Mouse (Mus musculus): ENCODE measurements around the gene Il17a. TPM values are rescaled to one million over a fixed set of nuclear protein-coding genes. Genes with fewer than 3 reads are reported as not detected.
"Not testable (repeated sequence)": the region's sequence is repeated elsewhere in the genome, so short reads cannot be mapped to it uniquely, and the experiment has no call there.

Il17a gene
- not detected for total RNA-seq (2021)

DNA sequence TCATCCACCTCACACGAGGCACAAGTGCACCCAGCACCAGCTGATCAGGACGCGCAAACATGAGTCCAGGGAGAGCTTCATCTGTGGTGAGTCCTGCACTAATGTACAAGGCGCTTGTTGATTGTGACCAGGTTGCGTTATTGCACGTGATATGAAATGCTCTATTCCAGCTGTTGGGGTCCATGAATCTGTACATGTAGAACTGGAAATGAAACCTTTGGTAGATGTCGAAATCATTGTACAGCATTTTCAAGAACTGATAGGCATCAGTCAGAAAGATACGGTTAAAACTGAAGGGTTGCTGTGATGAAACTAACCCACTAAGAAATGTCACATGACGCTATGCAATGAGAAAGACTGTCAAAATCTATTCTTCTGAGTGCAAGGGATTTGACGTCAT is at the start of gene Il17a:
Il17a (plus strand) TSS at position 3 of the 400 bp plus-strand sequence.
- no peak for DNase-seq (ENCODE audit: extremely low spot score in 1 of 2, low spot score in 1 of 2)

DNA sequence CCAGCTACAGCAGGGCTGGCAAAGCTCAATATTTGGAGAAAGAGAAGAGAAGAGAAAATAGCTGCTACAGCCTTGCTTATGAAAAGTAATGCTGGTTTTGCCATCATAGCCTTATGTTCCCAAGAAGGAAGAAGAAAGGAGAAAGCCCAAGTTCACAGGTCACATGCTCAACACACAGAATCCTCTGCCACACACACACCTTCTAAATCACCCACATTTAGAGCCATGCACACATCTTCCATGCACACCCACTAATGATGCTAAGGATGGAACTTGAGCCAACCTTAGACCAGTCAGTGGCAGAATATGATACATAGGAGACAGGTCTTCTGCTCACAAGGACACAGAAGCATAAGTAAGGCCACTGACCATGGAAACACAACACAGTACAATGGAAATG is 47.9 kb upstream of the Il17a start:
- no peak for DNase-seq (ENCODE audit: extremely low spot score in 1 of 2, low spot score in 1 of 2)

DNA sequence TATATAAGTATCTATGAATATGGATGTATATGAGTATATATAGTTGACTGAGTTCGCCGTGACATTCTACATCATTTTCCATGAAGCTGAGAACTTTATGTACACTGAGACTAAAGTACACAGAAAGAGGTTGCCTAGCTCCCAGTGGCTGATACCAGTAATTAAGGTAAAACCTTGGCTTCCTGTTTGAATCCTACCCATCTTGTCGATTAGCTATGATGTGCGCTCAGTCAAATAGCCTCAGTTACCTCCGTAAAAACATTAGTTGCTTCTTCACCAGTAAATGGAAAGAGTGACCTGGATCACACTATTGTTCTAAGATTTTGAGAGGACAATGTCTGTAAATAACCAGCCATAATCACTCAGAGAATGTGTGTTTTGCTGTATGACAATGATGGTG is 47.3 kb upstream of the Il17a start:
- DNase-seq (ENCODE audit: extremely low spot score in 1 of 2, low spot score in 1 of 2), result no peak

DNA sequence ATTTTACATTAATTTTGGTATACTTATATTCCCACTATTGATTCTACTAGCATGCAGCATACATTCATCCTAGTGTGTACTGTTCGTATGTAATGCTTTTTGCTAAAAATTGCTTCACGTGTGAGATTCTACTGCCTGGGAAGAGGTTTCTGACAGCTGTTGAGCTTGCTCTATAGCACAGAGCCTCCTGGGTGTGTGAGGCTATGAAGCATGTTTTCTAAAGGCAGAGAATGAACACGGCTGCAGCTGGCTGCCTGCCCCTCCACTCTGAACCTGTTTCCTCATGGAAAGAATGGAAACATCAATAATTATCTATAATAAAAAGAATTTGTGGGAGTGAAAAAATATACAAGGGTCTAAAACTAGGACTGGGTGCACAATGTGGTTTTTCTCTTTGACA is 46.9 kb upstream of the Il17a start:
- no peak for DNase-seq (ENCODE audit: extremely low spot score in 1 of 2, low spot score in 1 of 2)

DNA sequence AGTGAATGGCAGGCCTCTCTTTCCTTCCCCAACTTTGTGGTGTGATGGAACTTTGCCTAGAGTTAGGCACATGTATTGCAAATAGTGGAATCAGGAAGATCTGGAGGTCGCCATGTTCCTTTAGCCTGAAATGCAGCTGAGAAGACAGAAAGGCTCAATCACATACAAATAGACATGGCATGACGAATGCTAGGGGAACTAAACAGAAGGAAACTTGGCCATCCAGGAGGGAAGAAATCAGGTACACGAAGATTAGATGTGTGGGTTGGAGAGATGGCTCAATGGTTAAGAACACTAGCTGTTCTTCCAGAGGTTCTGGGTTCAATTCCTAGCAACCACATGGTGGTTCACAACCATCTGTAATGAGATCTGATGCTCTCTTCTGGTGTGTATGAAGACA is 46.3 kb upstream of the Il17a start:
- DNase-seq (ENCODE audit: extremely low spot score in 1 of 2, low spot score in 1 of 2), result no peak

DNA sequence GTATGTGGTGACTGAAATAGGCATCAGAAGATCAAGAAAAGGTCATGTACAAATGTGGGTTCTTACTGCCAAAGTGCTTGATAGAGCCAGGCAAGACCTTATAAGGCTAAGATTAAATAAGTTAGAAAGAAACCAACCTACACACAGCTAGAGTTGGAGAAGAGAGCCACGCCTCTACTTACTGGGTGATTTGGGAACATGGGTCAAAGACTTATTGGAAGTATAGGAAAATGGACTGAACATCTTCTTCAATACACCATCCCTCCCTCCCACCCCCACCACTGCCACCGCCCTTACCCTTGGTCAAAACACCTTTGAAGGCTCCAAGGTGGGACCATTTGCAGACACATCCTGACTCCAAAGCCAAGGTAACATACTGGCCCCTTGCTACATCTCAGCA is 45.3 kb upstream of the Il17a start:
- no peak for DNase-seq (ENCODE audit: extremely low spot score in 1 of 2, low spot score in 1 of 2)

DNA sequence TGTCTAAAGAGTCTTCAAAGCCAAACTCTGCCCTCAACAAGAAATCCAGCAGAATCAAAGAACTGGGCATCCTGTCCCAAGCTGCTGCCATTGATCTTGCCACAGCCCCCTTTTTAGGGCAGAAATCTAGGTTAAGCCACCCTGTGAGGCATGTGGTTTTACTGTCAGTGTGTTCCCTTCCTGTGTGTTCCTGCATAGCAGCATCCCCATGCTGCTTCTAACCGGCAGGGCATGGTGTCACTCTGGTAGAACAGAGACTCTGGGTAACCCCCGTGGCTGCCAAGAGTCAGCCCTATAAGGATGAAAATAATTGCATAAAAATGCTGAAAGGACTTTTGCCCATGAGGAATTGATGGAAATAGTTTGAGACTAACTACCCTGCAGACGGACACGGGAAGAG is 44.8 kb upstream of the Il17a start:
- no peak for DNase-seq (ENCODE audit: extremely low spot score in 1 of 2, low spot score in 1 of 2)

DNA sequence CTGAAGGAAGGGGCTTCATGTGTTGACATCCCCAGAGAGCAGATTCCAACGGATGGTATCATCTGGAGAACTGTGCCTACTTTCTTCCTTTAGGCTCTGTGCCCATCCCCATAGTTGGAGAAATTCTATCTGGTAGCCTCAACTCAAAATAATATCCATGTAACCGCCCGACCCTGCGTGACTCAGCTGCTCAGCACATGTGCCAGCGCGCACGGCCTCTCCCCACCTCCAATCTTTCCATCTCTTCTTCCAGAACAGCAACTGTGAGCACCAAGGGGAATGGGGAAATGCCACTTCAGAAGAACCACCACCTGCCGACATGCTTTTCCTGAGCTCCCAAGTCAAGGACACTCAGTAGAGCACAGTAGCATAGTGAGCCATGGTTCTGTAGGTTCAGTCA is 39.4 kb upstream of the Il17a start:
- DNase-seq (ENCODE audit: extremely low spot score in 1 of 2, low spot score in 1 of 2), result no peak

DNA sequence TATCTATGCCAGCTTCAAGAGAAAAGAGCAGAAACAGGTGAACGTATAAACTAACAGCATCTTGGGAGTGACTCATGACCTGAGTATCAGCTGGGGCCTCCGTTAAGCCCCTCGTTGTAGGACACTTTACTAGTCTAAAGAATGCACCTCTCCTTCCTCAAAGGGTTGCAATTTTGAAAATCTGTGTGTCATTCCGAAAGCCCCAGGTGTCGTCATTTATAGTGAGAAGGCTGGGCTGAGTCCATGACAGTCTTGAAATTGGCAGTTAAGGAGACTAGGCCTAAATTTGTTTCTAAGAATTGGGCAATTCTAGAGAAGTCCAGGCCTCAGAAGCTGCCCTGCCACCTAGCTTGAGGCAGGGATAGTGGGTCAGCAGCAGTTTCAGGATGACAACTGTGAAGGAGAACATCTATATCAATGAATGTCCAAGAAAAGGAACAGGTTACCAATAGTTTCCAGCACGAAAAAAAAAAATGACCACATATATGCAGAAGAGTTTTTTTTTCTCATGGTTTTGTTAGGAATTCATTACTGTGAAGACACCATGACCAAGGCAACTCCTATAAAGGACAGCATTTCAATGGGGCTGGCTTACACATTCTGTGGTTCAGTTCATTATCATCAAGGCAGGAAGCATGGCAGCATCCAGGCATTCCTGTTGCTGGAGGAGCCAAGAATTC is 36.9 kb upstream of the Il17a start:
- DNase-seq (ENCODE audit: extremely low spot score in 1 of 2, low spot score in 1 of 2), result no peak

DNA sequence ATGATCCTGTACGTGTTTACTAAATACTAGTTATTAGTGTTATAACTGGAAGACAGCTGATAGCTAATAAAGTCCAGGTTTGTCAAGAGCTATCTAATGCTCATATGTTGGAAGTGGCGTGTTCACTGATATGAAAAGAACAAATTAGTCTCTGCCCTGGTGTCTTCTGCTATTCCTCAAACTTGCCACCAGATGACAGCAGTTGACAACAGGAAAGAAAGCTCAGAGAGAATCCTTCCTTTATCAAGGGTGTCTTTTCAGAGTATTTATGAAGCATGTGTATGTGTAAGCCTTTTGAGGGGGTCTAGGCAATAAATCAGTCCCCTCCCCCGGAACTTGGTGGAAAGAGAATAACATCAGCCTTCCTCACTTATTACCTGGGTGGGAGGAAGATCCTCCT is 30.7 kb upstream of the Il17a start:
- no peak for DNase-seq (ENCODE audit: extremely low spot score in 1 of 2, low spot score in 1 of 2)

DNA sequence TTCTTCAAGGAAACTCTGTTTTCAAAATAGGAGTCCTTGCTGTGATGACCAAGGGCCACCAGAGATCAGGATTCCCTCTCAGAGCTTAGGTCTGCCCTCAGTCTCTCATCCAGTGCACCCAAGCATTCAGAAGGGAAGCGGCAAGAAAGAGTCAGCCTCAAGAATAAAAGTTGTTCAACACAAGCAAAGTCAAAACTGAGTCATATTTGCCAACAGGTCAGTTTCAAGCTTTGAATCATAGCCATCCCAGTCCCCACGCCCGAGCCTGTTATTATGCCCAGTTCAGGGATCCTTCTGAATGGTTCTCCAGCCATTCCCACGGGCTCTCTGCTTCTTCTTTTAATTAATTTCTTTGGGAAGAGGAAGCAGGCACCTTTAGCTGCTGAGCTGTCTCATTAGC is 5.9 kb downstream of the Il17a start:
- no peak for DNase-seq (ENCODE audit: extremely low spot score in 1 of 2, low spot score in 1 of 2)

DNA sequence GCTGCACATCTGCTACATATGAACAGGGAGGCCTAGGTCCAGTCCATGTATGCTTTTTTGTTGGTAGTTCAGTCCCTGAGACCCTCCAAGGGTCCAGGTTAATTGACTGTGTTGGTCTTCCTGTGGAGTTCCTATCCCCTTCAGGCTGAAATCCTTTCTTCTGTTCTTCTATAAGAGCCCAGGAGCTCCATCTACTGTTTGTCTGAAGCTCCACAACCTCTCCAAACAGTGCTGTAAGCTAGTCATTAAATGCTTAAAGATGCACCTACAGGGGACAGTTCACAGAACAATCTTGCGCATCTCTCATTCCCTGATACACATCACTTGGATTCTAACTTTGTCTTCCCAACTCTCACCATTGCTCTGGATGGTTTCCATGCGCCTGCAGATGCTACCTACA is 7.8 kb downstream of the Il17a start:
- no peak for DNase-seq (ENCODE audit: extremely low spot score in 1 of 2, low spot score in 1 of 2)

DNA sequence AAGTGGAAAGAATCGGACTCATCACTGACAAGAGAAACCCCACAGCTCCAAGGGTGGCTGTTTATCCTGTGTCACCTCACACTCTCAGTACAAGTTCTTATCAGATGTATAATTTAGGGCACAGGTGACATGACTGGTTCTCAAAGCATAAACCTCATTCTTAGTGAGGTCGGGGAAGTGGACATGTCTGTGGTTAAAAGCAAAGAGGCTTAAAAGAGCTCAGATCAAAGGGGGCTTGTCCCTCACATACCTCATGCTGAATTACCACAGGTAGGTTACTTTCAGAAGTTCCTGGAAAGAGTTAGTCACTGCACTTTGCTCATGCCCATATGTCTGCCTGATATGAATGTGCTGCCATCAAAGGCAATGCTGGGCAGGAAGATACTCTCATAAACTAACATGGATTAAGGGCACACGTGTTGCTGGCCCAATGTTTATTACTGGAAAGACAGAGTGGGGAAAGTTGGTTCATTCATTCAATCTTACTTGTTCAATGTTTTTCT is 9.8 kb downstream of the Il17a start:
- DNase-seq (ENCODE audit: extremely low spot score in 1 of 2, low spot score in 1 of 2), result no peak

DNA sequence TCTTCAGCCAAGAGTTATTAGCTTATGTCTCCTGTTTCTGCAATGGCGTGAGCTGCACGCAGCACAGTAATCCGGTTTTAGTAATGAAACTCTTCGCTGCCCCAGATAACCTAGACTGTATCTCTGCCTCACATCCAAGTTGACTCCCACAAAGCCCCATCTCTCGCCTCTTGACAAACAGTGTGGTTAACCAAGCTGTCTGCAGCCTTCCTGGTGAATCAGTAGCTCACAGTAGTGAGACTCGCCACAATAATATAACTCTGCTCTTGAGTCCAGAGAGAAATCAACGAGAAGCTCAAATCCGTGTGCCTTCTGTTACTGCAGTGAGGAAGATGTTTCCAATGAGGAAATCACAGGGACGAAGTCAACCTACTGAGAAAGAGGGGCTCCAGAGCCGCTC is 23.7 kb downstream of the Il17a start:
- DNase-seq (ENCODE audit: extremely low spot score in 1 of 2, low spot score in 1 of 2), result no peak

DNA sequence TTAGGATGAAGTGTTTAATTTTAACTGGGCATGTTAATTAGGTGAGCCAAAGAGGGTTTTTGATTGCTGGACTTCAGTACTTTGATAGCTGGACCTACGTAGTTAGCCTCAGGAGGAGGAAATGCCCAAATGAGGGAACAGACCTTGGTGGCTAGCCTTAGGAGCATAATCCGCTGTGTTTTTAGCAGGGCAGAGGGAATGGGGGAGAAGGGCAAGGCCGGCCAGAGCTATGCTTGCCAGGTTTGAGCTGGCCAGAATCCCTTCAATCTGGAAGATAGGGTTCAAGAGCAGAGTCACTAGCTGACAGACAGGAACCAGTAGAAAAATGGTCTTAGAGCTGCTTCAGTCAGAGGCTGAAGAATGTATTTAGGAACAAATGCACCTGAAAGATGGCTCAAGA is 26.9 kb downstream of the Il17a start:
- DNase-seq (ENCODE audit: extremely low spot score in 1 of 2, low spot score in 1 of 2), result no peak

DNA sequence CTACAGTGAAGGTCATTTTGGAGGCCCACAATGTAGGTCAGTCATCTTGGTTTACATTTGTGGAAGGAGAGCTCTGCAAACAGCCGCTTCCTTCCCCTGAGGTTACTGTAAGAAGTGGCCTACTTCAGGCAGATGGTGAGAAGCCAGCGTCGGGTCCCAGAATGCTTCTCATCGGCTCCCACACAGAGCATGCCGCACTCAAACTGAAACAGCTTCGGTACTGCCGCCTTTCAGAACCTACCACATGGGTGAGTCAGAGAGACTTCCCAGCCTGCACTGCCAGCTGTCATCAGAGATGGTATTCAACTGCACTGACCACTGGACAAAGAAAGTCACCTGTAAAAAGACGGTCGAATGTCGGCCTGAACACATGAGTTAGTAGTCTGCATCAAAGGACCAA is 29.1 kb downstream of the Il17a start:
- DNase-seq (ENCODE audit: extremely low spot score in 1 of 2, low spot score in 1 of 2), result peak; percentile 13 to 17

DNA sequence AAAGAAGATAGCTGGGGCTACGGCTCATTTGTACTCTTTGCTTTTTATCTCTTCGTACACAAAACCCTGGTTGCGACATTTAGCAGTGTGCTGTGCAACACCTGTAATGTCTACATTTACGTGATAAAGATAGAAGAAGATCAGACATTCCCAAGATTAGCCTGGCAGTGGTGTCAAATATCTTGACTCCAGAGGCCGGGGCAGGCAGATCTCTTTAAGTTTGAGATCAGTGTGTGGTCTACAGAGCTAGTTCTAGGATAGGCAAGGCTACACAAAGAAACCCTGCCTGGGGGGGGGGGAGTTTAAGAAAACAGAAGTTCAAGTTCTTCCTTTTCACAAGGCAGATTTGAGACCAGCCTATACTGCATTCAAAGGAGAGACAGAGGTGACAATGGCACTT is 29.6 kb downstream of the Il17a start:
- DNase-seq (ENCODE audit: extremely low spot score in 1 of 2, low spot score in 1 of 2), result no peak

DNA sequence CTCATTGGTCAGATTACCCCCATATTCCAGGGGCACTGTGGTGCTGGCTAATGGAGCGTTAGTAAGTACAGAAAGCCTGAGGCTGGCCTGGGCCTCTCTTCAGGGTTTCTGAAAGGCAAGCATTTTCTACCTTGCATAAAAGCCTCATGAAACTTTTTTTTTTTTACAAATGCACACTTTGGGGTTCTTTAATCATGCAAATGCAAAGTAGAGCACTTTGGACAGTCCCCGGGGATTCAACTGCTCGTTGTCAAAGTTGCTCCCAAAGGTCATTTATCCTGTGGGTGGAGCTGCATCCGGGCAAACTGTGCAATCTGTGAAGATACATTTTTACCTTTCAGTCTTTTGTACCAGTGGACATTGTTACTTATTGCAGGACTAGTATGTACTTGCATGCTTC is 30.7 kb downstream of the Il17a start:
- no peak for DNase-seq (ENCODE audit: extremely low spot score in 1 of 2, low spot score in 1 of 2)

DNA sequence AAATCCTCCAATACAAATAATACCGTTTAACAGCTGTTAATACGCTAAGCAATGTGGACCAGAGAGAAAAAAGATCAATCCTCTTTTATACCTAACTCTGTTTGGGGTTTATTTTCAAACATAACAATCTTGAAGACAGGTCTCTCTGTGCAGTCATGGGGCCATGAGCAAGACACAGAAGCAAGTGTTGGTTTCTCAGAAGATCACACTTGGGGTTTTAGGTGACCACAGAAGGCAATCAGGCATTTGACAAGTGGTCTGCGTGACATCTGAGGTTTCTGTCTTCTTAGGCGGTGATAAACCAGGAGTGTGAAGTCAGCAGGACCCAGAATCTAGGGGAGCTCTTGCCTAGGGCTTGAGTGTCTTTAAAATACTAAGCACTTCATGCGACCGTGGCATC is 35.8 kb downstream of the Il17a start:
- DNase-seq (ENCODE audit: extremely low spot score in 1 of 2, low spot score in 1 of 2), result no peak

DNA sequence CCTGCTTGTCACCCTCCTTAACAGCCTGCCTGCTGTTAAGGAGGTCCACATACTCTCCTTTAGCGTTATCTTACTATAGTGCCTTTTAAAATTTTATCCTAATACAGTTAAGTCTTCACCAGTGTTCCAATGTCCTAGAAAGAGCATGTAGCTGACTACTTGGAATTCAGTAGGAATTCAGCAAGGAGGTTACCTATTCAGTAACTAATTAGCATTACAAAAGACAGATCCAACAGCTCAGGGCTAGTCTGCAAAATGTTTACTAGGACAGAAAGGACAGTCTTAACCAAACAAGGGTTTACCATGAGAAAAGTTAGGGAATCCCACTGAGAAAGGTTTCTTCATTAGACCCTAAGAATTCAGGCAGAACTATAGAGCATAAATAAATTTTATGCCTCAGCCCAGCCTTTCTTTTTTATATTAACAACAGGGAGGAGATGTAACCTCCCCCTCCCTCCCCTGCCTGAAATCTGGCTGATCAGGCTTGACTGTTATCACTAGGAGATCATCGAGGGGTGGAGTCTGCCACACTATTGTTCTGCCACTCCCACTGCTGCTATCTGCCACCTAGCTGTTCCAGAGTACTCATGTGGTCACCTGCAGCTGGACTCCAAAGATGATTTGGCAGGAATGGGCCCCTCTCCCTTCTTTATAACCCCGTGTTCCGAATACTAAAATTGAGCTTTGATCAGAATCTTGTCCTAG is 43.5 kb downstream of the Il17a start:
- DNase-seq (ENCODE audit: extremely low spot score in 1 of 2, low spot score in 1 of 2), result not testable (repeated sequence)

DNA sequence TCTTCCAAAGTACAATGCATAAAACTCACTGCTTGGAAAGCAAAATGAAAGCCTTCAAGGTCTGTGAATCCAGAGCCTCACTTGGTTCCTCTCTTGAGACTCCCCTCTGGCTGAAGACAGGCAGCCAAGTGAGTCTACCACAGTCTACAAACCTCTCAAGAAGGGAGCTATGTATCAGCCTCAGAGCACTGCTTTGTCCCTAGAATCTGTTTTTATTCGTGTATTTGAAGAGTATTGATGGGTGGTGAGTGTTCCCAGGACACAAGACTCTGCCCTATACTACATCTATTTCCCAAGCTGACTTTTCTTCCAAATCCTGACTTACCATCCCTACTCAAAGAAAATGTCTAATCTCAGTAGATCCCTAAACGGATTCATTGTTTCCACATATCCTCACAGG is 47.7 kb downstream of the Il17a start:
- DNase-seq (ENCODE audit: extremely low spot score in 1 of 2, low spot score in 1 of 2), result no peak
